Mouse (Mus musculus): ENCODE data around the gene Mylk. TPM values are rescaled to one million over a fixed set of nuclear protein-coding genes. Genes with fewer than 3 reads are reported as not detected.
"Not testable (repeated sequence)": the region's sequence is repeated elsewhere in the genome, so short reads cannot be mapped to it uniquely, and the experiment has no call there.

The Mylk gene
- total RNA-seq, 2 experiments from 2014 or later: 13.4 to 14.5 TPM

DNA sequence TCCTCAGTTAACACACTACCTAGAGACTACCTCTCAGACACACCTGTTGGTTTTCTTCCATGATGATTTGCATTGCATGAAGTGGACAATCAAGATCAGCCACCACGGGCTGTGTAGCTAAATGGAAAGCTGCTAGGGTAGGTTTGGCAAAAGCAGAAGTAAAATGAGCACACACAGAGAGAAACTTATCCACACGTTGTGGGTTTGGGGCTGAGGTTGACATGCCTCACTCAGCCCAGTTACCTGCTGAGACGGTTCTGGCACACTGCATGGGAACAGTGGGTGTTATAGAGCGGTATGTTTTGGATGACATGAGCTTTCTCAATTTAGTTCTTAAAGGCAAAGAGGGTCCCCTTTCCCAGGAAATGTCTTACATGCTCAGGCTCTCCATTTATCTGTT, 25.1 kb downstream of the Mylk start:
- DNase-seq: no peak

GRCm38 (mm10) chr16:34772445-34773032, 27.5 kb downstream of the Mylk start:
- DNase-seq: no peak

- no peak for DNase-seq
These were observed 37.4 kb downstream of the Mylk start for GRCm38 (mm10) chr16:34782442-34782841.

GRCm38 (mm10) chr16:34783536-34783935, 38.5 kb downstream of the Mylk start:
- no peak for DNase-seq

DNA sequence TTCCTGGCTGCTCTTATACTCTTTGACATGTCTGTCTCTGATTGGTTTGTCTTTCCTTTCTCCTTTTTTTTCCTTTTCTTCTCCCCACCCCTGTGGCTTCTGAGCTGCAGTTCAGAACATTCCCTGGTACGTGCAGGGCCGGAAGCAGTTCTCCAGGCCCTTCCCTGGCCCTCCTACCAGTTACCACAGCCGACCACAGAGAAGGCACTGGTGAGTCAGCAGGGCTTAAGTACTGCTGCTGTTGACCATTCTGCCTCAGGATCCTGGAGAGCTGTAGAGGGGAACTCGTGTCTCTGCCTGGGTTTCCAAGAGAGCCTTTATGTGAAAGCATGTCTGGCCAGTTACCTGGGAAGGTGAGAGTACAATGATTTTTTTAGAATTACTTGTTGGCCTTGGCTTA, 39.7 kb downstream of the Mylk start:
- DNase-seq: no peak

DNA sequence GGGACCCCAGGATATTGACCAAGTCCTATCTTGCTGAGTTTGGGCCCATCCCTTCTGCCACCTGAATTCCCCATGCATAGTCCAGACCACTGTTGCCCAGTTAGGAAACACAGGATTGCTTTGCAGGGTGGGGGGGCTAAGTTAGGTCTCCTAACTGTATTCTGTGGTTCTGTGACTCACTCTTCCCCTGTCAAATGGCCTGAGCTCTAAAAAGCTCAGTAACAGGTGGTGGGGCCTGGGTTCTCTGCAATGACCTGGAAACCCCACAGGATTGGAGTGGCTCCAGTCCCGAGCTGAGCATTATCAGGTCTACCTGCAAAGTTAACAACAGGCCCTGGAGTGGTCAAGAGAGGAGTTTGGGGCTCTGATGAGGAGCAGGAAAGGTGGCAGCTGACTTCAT, 47.5 kb downstream of the Mylk start:
- DNase-seq: no peak

DNA sequence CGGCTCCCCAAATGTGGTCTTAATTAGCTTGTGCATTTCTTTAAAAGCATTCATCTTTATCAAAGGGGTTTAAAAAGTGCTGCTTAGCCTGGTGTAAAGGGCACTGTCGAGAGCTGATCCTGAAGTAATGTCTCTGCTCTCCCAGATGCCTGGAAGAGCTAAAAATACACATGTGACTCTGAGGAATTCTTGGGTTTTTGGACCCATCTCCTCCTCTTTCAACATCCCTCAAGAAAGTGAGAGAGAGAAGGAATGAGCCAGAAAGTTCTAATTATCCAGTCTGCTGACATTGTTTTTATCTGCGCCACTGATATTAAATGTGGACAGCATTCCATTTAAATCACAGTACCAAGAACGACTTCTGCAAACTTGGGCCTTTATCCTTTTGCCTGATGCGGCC, 48.0 kb downstream of the Mylk start:
- no peak for DNase-seq

DNA sequence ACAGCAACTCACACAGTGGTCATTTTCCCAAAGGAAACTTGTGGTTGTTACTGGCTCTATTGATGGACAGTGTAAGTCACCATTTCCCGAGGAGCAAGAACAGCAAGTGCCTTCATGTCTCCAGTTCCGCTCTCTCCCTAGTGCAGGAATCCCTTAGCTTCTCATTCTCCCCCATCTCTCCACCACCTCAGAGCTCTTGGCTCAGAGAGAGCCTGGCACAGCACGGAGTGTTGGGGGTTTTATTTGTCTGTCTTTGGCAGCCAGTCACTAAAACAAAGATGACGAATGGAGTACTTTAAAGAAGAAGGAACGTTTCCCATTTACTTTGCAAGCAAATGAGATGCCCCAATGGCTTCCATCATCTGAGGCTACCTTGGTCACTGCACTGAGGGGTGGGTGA, 56.2 kb downstream of the Mylk start:
- no peak for DNase-seq

GRCm38 (mm10) chr16:34804286-34805010, 59.4 kb downstream of the Mylk start:
- no peak for DNase-seq

DNA sequence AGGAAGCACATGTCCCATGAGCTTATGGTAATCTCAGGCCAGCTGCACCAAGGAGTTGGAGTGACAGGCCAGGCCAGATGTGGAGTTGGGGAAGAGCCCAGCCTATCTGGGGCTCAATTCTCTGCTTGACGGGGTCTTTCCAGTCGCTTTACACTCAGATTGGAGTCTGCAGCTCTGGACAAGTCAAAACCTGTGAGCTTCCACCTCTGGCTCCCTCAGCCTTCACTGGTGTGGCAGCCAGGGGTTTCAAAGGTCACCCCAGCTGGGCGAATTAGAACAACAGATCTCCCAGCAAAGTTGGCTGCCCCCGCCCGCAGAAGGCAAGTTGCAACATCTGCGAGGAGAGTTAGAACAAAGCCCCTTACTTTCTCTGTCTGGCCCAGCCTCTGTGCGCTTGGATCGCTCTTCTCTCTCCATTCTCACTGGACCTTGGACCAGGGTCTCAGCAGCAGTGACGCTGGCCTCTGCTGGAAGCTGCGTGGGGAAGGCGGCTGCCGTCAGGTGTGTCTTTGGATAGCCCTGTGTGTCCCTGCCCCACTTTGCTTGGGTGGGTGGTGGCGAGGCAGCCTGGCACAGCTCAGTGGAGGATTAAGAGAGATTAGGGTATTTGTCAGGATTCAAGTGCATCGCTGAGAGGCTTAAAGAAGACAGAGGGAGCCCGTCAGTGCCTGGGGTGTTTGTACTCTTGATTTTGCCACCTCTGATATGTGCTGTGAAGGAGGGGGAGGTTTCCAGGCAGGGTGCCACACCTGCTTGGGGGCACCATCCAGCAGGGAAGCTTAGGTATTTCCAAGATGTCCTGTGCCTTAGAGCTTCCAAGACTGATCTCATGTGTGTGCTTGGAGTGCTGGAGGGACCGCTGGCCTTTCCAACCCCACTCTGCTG, 62.1 kb downstream of the Mylk start:
- no peak for DNase-seq

GRCm38 (mm10) chr16:34807768-34808275, 62.8 kb downstream of the Mylk start:
- DNase-seq: no peak

GRCm38 (mm10) chr16:34812165-34812564, 67.2 kb downstream of the Mylk start:
- no peak for DNase-seq

GRCm38 (mm10) chr16:34813161-34813560, 68.2 kb downstream of the Mylk start:
- not testable (repeated sequence) for DNase-seq

DNA sequence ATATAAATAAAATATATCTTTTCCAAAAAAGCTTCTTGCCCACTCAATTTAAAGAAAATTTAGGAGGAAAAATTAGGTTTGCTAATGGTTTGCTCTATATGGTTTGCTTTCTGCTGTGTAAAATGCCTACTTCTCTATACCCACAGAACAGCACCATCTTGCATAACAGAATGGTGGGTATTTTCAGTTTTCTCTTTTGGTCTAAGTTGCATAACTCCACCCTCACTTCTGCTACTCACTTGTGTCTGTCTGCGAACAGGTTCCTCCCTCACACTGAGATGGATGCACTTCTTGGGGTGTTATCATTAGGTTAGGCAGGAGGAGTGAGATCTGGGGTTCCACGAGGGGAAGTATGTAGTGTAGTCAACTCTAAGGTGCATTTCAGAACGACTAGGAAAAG, 68.6 kb downstream of the Mylk start:
- no peak for DNase-seq

DNA sequence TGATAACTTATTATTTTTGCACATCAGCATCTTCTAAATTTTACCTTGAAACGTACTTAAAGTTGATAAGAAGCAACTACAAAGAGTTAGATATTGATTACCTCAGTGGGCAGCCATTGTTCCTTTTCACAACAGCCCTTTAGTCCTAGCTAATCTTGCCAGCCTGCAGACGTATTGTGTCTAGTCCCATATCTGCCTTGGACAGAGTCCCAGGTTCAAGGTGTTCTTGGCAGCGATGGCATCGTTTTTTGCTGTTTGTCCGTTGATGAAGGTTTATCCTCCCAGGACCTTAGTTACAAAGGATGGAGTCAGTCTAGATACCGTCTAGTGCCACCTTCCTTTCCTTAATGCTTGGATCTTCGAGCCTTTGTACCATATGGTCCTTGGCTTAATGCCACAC, 69.6 kb downstream of the Mylk start:
- DNase-seq: no peak

GRCm38 (mm10) chr16:34816548-34816947, 71.5 kb downstream of the Mylk start:
- no peak for DNase-seq

DNA sequence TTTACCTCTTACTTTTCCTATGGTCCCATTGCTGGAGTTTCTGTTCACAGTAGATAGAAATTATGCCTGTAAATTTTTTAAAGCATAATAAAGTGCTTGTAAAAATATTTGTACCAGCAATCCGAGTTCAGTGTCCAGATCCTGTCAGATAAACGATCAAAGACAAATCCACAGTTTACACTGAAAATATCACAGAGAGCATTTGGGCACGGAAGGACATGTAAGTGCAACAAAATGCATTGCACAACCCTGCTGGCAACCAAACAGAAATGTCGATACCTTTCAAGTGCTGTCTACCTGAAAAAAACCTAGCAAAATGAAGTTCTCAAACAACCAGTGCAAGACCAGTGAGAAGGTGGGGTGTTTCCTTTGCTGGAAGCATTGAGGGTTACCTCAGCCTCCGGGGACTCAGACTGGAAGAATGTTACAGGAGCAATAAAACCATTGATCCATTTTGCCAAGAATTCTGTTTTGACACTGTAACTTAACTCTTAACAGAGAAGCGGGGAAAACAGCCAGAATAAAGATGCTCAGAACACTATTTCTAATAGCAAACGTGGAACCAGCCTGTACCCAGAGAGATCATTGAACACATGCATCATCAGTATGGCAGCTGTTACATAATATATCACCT, 80.2 kb downstream of the Mylk start:
- no peak for DNase-seq

GRCm38 (mm10) chr16:34834477-34834876, 89.5 kb downstream of the Mylk start:
- no peak for DNase-seq

DNA sequence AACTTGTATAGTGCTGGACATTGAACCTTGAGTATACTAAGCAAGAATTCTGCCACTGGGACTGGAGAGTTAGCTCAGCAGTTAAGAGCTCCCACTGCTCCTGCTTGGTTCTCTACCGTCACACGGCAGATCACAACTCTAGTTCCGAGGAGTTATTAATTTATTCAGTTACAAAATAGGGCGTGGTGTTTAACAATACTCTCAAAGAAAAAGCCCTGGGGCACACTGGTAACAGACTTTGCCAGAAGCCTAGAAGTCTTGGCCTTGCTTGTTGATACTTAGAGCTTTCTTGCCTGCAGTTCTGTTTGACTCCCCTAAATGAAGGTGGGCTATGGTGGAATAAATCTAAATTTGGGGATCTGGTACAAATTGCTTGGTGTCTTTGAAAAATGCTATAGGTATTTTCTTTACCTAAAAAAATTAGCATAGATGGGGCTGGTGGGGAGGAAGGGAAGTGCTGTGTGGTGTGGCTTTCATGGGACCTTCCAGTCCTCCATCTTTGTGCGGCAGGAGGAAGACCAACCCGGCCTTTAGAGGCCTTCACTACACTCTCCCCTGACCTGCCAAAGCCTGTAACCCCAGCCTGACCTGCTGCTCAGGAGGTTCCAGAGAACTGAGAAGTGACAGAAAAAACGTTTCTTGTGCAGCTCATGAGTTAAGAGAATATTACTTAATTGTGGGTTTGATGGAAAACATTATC, 94.1 kb downstream of the Mylk start:
- no peak for DNase-seq

GRCm38 (mm10) chr16:34839704-34840331, 94.8 kb downstream of the Mylk start:
- DNase-seq: no peak

GRCm38 (mm10) chr16:34844783-34845182, 99.8 kb downstream of the Mylk start:
- DNase-seq: no peak

DNA sequence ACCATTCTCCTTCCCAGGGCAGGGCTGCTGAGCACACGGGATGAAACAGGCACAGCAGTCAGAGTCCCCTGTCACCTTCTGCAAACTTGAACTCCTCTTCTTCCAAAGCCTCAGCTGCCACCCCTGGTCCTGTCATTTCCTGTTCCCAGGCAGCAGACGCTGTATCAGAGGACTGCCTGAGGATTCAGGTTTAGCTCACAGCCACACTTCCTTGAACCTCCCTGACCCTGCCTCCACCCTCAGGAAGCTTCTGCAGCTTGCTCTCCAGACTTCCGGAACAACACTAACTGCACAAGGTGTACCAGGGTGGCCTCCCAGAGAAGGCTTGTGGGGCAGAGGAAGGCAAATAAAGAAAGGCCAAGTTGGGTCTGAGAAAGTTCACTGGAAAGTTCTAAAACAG, 102.6 kb downstream of the Mylk start:
- no peak for DNase-seq

All from layer of hippocampus, postnatal 36 days (tissue).